Mouse (Mus musculus) lung, embryonic 15.5 days (tissue): Measurements from ENCODE around the gene Sema6d. TPM values are rescaled to one million over a fixed set of nuclear protein-coding genes. Genes with fewer than 3 reads are reported as not detected.
A peak's percentile ranks its signal among the peaks of the same experiment; 100 is the strongest.
"Not testable (repeated sequence)": the region's sequence is repeated elsewhere in the genome, so short reads cannot be mapped to it uniquely, and the experiment has no call there.

Source experiments
- ATAC-seq: fragments of 200-750 bp; cut with Nextera tagmentation; 2 replicates; pipeline ENCODE4 v1.8.0; 2017; ENCODE audit warnings: moderate number of reproducible peaks, borderline replicate concordance; ENCODE audit not compliant: low FRiP score, low TSS enrichment; ENCODE audit errors: extremely low read depth
- H3K27ac ChIP-seq: fragments of 300-500 bp; sonication (generic); 2 replicates; pipeline ENCODE4 v1.5.1; 2015; ENCODE audit warnings: moderate library complexity, mild to moderate bottlenecking, inconsistent platforms
- H3K27me3 ChIP-seq: fragments of 300-500 bp; sonication (generic); 2 replicates; pipeline ENCODE4 v1.6.1; 2015; ENCODE audit warnings: inconsistent platforms
- H3K36me3 ChIP-seq: fragments of 300-500 bp; sonication (generic); 2 replicates; pipeline ENCODE4 v1.6.1; 2015; ENCODE audit warnings: inconsistent platforms
- H3K4me1 ChIP-seq: fragments of 300-500 bp; sonication (generic); 2 replicates; pipeline ENCODE4 v1.6.1; 2015; ENCODE audit warnings: inconsistent platforms
- H3K4me2 ChIP-seq: fragments of 300-500 bp; sonication (generic); 2 replicates; pipeline ENCODE4 v1.6.1; 2015; ENCODE audit warnings: inconsistent platforms, mild to moderate bottlenecking, moderate library complexity
- H3K4me3 ChIP-seq: fragments of 300-500 bp; sonication (generic); 2 replicates; pipeline ENCODE4 v1.5.1; 2015; ENCODE audit warnings: mild to moderate bottlenecking, inconsistent platforms
- H3K9ac ChIP-seq: fragments of 300-500 bp; sonication (generic); 2 replicates; pipeline ENCODE4 v1.6.1; 2015; ENCODE audit warnings: inconsistent platforms
- H3K9me3 ChIP-seq: fragments of 300-500 bp; sonication (generic); 2 replicates; pipeline ENCODE4 v1.6.1; 2016; ENCODE audit warnings: inconsistent platforms
- WGBS: fragments of 180-500 bp; shearing (Covaris S2); methylation state at CpG from one replicate; pipeline ENCODE4 v1.1.7; 2015; 5-methylcytosine and 5-hydroxymethylcytosine counted together
- polyA plus RNA-seq: library from polyadenylated mRNA; unstranded; fragments of >200 nt; fragmentation: Nextera tagmentation; extraction: Ambion mirVana; gene quantifications from 2 replicates; pipeline ENCODE4 v1.2.1, GENCODE M21; 2015

The Sema6d gene
- polyA plus RNA-seq, 1 experiment from 2014 or later: 19.6 TPM

- Histone ChIP-seq H3K9me3 (no peaks in the 10 kb centered on the region), H3K9ac (no peak overlapping the region), H3K4me1 (peaks cover 18% of the 10 kb centered on the region), H3K27me3 (no peaks in the 10 kb centered on the region), H3K4me2 (no peak overlapping the region), H3K4me3 (no peak overlapping the region), H3K27ac (peak overlapping the region; percentile 37; the same call in 1 of the 2 replicates), H3K36me3 (no peaks in the 10 kb centered on the region)
- WGBS: 23% methylated on average over 1 of the region's 1 CpGs
- peak; percentile 97 for ATAC-seq
Observed at GRCm38 (mm10) chr2:124298872-124299271, 209.1 kb downstream of the Sema6d start.

- WGBS: 33% methylated on average over 2 of the region's 2 CpGs
Observed at GRCm38 (mm10) chr2:124308605-124309004, 218.8 kb downstream of the Sema6d start.

GRCm38 (mm10) chr2:124309361-124310128 is 219.8 kb downstream of the Sema6d start:
- H3K27ac ChIP-seq: no peak overlapping the region
- no peaks in the 10 kb centered on the region for H3K27me3 ChIP-seq
- ATAC-seq: no peak
- no peak overlapping the region for H3K9ac ChIP-seq
- no peaks in the 10 kb centered on the region for H3K4me1 ChIP-seq
- WGBS: 90% methylated on average over 6 of the region's 6 CpGs
- H3K4me2 ChIP-seq: no peak overlapping the region
- H3K36me3 ChIP-seq: no peaks in the 10 kb centered on the region
- H3K9me3 ChIP-seq: no peaks in the 10 kb centered on the region
- no peak overlapping the region for H3K4me3 ChIP-seq

More at GRCm38 (mm10) chr2:124308605-124309004, 218.8 kb downstream of the Sema6d start:
- Histone ChIP-seq H3K36me3 (no peaks in the 10 kb centered on the region), H3K4me2 (no peak overlapping the region), H3K9me3 (no peaks in the 10 kb centered on the region), H3K27ac (no peak overlapping the region), H3K27me3 (no peaks in the 10 kb centered on the region), H3K9ac (no peak overlapping the region), H3K4me1 (no peaks in the 10 kb centered on the region), H3K4me3 (no peak overlapping the region)
- peak; percentile 65; the same call in 1 of the 2 replicates for ATAC-seq

GRCm38 (mm10) chr2:124322528-124323215 is 232.9 kb downstream of the Sema6d start:
- Histone ChIP-seq H3K9ac (no peak overlapping the region), H3K9me3 (no peaks in the 10 kb centered on the region), H3K4me1 (no peaks in the 10 kb centered on the region), H3K36me3 (no peaks in the 10 kb centered on the region), H3K4me2 (no peak overlapping the region), H3K27me3 (no peaks in the 10 kb centered on the region), H3K4me3 (no peak overlapping the region), H3K27ac (no peak overlapping the region)
- ATAC-seq: no peak
- 35% methylated on average over 5 of the region's 5 CpGs for WGBS

- H3K4me3 ChIP-seq: no peak overlapping the region
- H3K36me3 ChIP-seq: no peaks in the 10 kb centered on the region
- peak overlapping the region; percentile 8; the same call in 1 of the 2 replicates for H3K27ac ChIP-seq
- peak; percentile 94 for ATAC-seq
- H3K27me3 ChIP-seq: no peaks in the 10 kb centered on the region
- no peaks in the 10 kb centered on the region for H3K4me1 ChIP-seq
- H3K4me2 ChIP-seq: no peak overlapping the region
- no peaks in the 10 kb centered on the region for H3K9me3 ChIP-seq
- H3K9ac ChIP-seq: no peak overlapping the region
- 56% methylated on average over 6 of the region's 6 CpGs for whole genome bisulfite sequencing
Observed at GRCm38 (mm10) chr2:124324107-124324724, 234.4 kb downstream of the Sema6d start.

GRCm38 (mm10) chr2:124329473-124330130 is 239.8 kb downstream of the Sema6d start:
- Histone ChIP-seq H3K9ac (no peak overlapping the region), H3K27ac (no peak overlapping the region), H3K4me2 (no peak overlapping the region), H3K4me3 (no peak overlapping the region), H3K9me3 (no peaks in the 10 kb centered on the region), H3K36me3 (no peaks in the 10 kb centered on the region), H3K4me1 (0 out of 2 replicates have a peak, but pooled peaks cover 2% of the 10 kb centered on the region), H3K27me3 (no peaks in the 10 kb centered on the region)
- no peak for ATAC-seq
- WGBS: 22% methylated on average over 1 of the region's 1 CpGs

GRCm38 (mm10) chr2:124332890-124333289 is 243.1 kb downstream of the Sema6d start:
- 60% methylated on average over 5 of the region's 5 CpGs for WGBS
- Histone ChIP-seq H3K4me3 (no peak overlapping the region), H3K4me1 (0 out of 2 replicates have a peak, but pooled peaks cover 2% of the 10 kb centered on the region), H3K27me3 (no peaks in the 10 kb centered on the region), H3K9me3 (no peaks in the 10 kb centered on the region), H3K4me2 (no peak overlapping the region), H3K36me3 (no peaks in the 10 kb centered on the region), H3K9ac (no peak overlapping the region), H3K27ac (no peak overlapping the region)
- no peak for ATAC-seq

GRCm38 (mm10) chr2:124334655-124335054 is 244.9 kb downstream of the Sema6d start:
- WGBS: 73% methylated on average over 2 of the region's 2 CpGs
- not testable (repeated sequence) for H3K27me3 ChIP-seq, H3K4me1 ChIP-seq, H3K36me3 ChIP-seq, H3K4me2 ChIP-seq, ATAC-seq, H3K27ac ChIP-seq, H3K9ac ChIP-seq, H3K4me3 ChIP-seq, H3K9me3 ChIP-seq

GRCm38 (mm10) chr2:124338296-124338695 is 248.5 kb downstream of the Sema6d start:
- Histone ChIP-seq H3K36me3 (no peaks in the 10 kb centered on the region), H3K9ac (no peak overlapping the region), H3K9me3 (no peaks in the 10 kb centered on the region), H3K4me1 (no peaks in the 10 kb centered on the region), H3K27me3 (no peaks in the 10 kb centered on the region), H3K4me2 (no peak overlapping the region), H3K4me3 (no peak overlapping the region), H3K27ac (no peak overlapping the region)
- no peak for ATAC-seq
- 79% methylated on average over 6 of the region's 6 CpGs for WGBS

- Histone ChIP-seq H3K4me1 (0 out of 2 replicates have a peak, but pooled peaks cover 7% of the 10 kb centered on the region), H3K4me3 (no peak overlapping the region), H3K9me3 (no peaks in the 10 kb centered on the region), H3K9ac (no peak overlapping the region), H3K4me2 (no peak overlapping the region), H3K36me3 (no peaks in the 10 kb centered on the region), H3K27ac (no peak overlapping the region), H3K27me3 (no peaks in the 10 kb centered on the region)
- WGBS: 63% methylated on average over 2 of the region's 2 CpGs
- no peak for ATAC-seq
Observed at GRCm38 (mm10) chr2:124354191-124354590, 264.4 kb downstream of the Sema6d start.

- H3K4me3 ChIP-seq: no peak overlapping the region
- H3K27ac ChIP-seq: no peak overlapping the region
- 76% methylated on average over 2 of the region's 2 CpGs for WGBS
- no peak overlapping the region for H3K4me2 ChIP-seq
- no peaks in the 10 kb centered on the region for H3K9me3 ChIP-seq
- no peaks in the 10 kb centered on the region for H3K27me3 ChIP-seq
- no peaks in the 10 kb centered on the region for H3K36me3 ChIP-seq
- no peak overlapping the region for H3K9ac ChIP-seq
- 0 out of 2 replicates have a peak, but pooled peaks cover 7% of the 10 kb centered on the region for H3K4me1 ChIP-seq
- ATAC-seq: no peak
Observed at GRCm38 (mm10) chr2:124354716-124355115, 264.9 kb downstream of the Sema6d start.
